Mouse (Mus musculus) ES-Bruce4 (cell line): ENCODE measurements around the gene Hmga1b. TPM values are rescaled to one million over a fixed set of nuclear protein-coding genes. Genes with fewer than 3 reads are reported as not detected.

Source experiments
- H3K27ac ChIP-seq: 2 replicates; pipeline ENCODE4 v1.5.1; 2012; ENCODE audit warnings: low read length, inconsistent platforms; ENCODE audit not compliant: insufficient read depth
- H3K27me3 ChIP-seq: 2 replicates; pipeline ENCODE4 v1.6.1; 2012; ENCODE audit warnings: mild to moderate bottlenecking, low read length, inconsistent platforms; ENCODE audit not compliant: control insufficient read depth, poor library complexity, insufficient read depth, severe bottlenecking
- H3K36me3 ChIP-seq: 2 replicates; pipeline ENCODE4 v1.6.1; 2012; ENCODE audit warnings: inconsistent platforms, mild to moderate bottlenecking, low read length, moderate library complexity; ENCODE audit not compliant: control insufficient read depth, poor library complexity, insufficient read depth, severe bottlenecking
- H3K4me1 ChIP-seq: one replicate; pipeline ENCODE4 v1.8.1; 2011; ENCODE audit warnings: low read length; ENCODE audit not compliant: control insufficient read depth, insufficient read depth
- H3K4me3 ChIP-seq: 2 replicates; pipeline ENCODE4 v1.5.1; 2011; ENCODE audit warnings: low read depth, mild to moderate bottlenecking, low read length
- H3K9ac ChIP-seq: 2 replicates; pipeline ENCODE4 v1.6.1; 2012; ENCODE audit warnings: low read depth, mild to moderate bottlenecking, inconsistent platforms; ENCODE audit not compliant: poor library complexity, severe bottlenecking
- H3K9me3 ChIP-seq: replicated peaks from 2 replicates; pipeline ENCODE4 v1.6.1; 2012; ENCODE audit warnings: mild to moderate bottlenecking, low read length, inconsistent platforms; ENCODE audit not compliant: control insufficient read depth, poor library complexity, insufficient read depth, severe bottlenecking
- CTCF ChIP-seq: IDR thresholded peaks from one replicate; pipeline ENCODE4 v1.8.1; 2011; ENCODE audit warnings: low read depth, low read length
- EP300 ChIP-seq: IDR thresholded peaks from 2 replicates; pipeline ENCODE4 v1.6.1; 2011; ENCODE audit warnings: low read depth, low read length; ENCODE audit not compliant: insufficient read depth
- POLR2A ChIP-seq: IDR thresholded peaks from one replicate; pipeline ENCODE4 v1.8.1; 2011; ENCODE audit warnings: low read length; ENCODE audit not compliant: insufficient read depth
- polyA plus RNA-seq: library from polyadenylated mRNA; stranded (reverse); fragments of >200 nt; gene quantifications from 2 replicates; pipeline ENCODE4 v1.2.4, GENCODE M21; 2011; ENCODE audit warnings: low read depth; ENCODE audit not compliant: missing spikeins, insufficient read depth, insufficient read length

The Hmga1b gene
- polyA plus RNA-seq, 1 experiment: 56.2 TPM

- H3K27me3 ChIP-seq: no peaks in the 10 kb centered on the region
- H3K36me3 ChIP-seq: no peaks in the 10 kb centered on the region
- peak overlapping the region; percentile 21 for H3K9ac ChIP-seq
- no peaks in the 10 kb centered on the region for H3K4me1 ChIP-seq
- H3K9me3 ChIP-seq: no peaks in the 10 kb centered on the region
- H3K4me3 ChIP-seq: peak overlapping the region; percentile 33; the same call in 1 of the 2 replicates
- TF ChIP-seq POLR2A: no peak
- TF ChIP-seq CTCF: peak; percentile 86
- TF ChIP-seq EP300: 0 out of 2 replicates have a peak, but pooled peaks have one; percentile 33
- peak overlapping the region; percentile 84 for H3K27ac ChIP-seq
These were observed 37.7 kb downstream of the Hmga1b start for GRCm38 (mm10) chr11:120800061-120800904.

- Histone ChIP-seq H3K9me3 (no peaks in the 10 kb centered on the region), H3K4me1 (no peaks in the 10 kb centered on the region), H3K27ac (no peak overlapping the region), H3K36me3 (peaks cover 28% of the 10 kb centered on the region), H3K4me3 (no peak overlapping the region), H3K9ac (no peak overlapping the region), H3K27me3 (no peaks in the 10 kb centered on the region)
- TF ChIP-seq CTCF (no peak), EP300 (no peak), POLR2A (no peak)
These were observed 41.7 kb downstream of the Hmga1b start for GRCm38 (mm10) chr11:120804274-120804673.

- Histone ChIP-seq H3K27ac (no peak overlapping the region), H3K4me3 (no peak overlapping the region), H3K36me3 (peaks cover 32% of the 10 kb centered on the region), H3K27me3 (no peaks in the 10 kb centered on the region), H3K9ac (no peak overlapping the region), H3K4me1 (no peaks in the 10 kb centered on the region), H3K9me3 (no peaks in the 10 kb centered on the region)
- TF ChIP-seq POLR2A: no peak
- TF ChIP-seq EP300: no peak
- TF ChIP-seq CTCF: no peak
These were observed 42.2 kb downstream of the Hmga1b start for GRCm38 (mm10) chr11:120804769-120805168.

- H3K9ac ChIP-seq: no peak overlapping the region
- H3K4me3 ChIP-seq: no peak overlapping the region
- no peaks in the 10 kb centered on the region for H3K9me3 ChIP-seq
- no peak for TF ChIP-seq POLR2A
- TF ChIP-seq EP300: peak; percentile 75; the same call in 1 of the 2 replicates
- H3K4me1 ChIP-seq: no peaks in the 10 kb centered on the region
- H3K27me3 ChIP-seq: no peaks in the 10 kb centered on the region
- H3K36me3 ChIP-seq: peaks cover 40% of the 10 kb centered on the region
- H3K27ac ChIP-seq: peak overlapping the region; percentile 51; the same call in 1 of the 2 replicates
These were observed 43.0 kb downstream of the Hmga1b start for GRCm38 (mm10) chr11:120805375-120806298.

- no peak for TF ChIP-seq POLR2A
- TF ChIP-seq EP300: no peak
- TF ChIP-seq CTCF: no peak
- Histone ChIP-seq H3K4me1 (no peaks in the 10 kb centered on the region), H3K27ac (no peak overlapping the region), H3K9ac (no peak overlapping the region), H3K27me3 (no peaks in the 10 kb centered on the region), H3K9me3 (no peaks in the 10 kb centered on the region), H3K4me3 (no peak overlapping the region), H3K36me3 (peaks cover 61% of the 10 kb centered on the region)
These were observed 45.4 kb downstream of the Hmga1b start for GRCm38 (mm10) chr11:120808010-120808409.

- TF ChIP-seq POLR2A (no peak), EP300 (no peak)
- Histone ChIP-seq H3K9ac (no peak overlapping the region), H3K4me3 (no peak overlapping the region), H3K4me1 (no peaks in the 10 kb centered on the region), H3K9me3 (no peaks in the 10 kb centered on the region), H3K27ac (no peak overlapping the region), H3K27me3 (no peaks in the 10 kb centered on the region), H3K36me3 (peaks cover 95% of the 10 kb centered on the region)
These were observed 49.5 kb downstream of the Hmga1b start for GRCm38 (mm10) chr11:120812068-120812467.

Other genes starting within 250 kb of the Hmga1b start
- 0.65 TPM in 1 of 2 replicates, not detected in the other for gene Gcgr, start 232.1 kb upstream of the Hmga1b start, polyA plus RNA-seq
- gene Mcrip1, start 213.1 kb upstream of the Hmga1b start, polyA plus RNA-seq: 46.4 and 53.4 TPM in 2 replicates
- not detected in 2 replicates for gene Ppp1r27, start 211.7 kb upstream of the Hmga1b start, polyA plus RNA-seq
- gene P4hb, start 189.5 kb upstream of the Hmga1b start, polyA plus RNA-seq: 326 and 338 TPM in 2 replicates
- 269 and 298 TPM in 2 replicates for gene Arhgdia, start 181.2 kb upstream of the Hmga1b start, polyA plus RNA-seq
- 229 and 242 TPM in 2 replicates for gene Alyref, start 164.4 kb upstream of the Hmga1b start, polyA plus RNA-seq
- 84.0 and 100 TPM in 2 replicates for gene Anapc11, start 164.4 kb upstream of the Hmga1b start, polyA plus RNA-seq
- gene Npb, start 154.3 kb upstream of the Hmga1b start, polyA plus RNA-seq: not detected in 2 replicates
- gene Pcyt2, start 144.9 kb upstream of the Hmga1b start, polyA plus RNA-seq: 37.0 and 39.6 TPM in 2 replicates
- gene Sirt7, start 137.6 kb upstream of the Hmga1b start, polyA plus RNA-seq: 10.8 and 11.1 TPM in 2 replicates
- 48.0 and 53.0 TPM in 2 replicates for gene Mafg, start 129.2 kb upstream of the Hmga1b start, polyA plus RNA-seq
- 41.7 and 55.3 TPM in 2 replicates for gene Pycr1, start 119.0 kb upstream of the Hmga1b start, polyA plus RNA-seq
- not detected in 2 replicates for gene Myadml2, start 114.6 kb upstream of the Hmga1b start, polyA plus RNA-seq
- 2.3 and 5.1 TPM in 2 replicates for gene Notum, start 101.6 kb upstream of the Hmga1b start, polyA plus RNA-seq
- gene Aspscr1, start 89.8 kb upstream of the Hmga1b start, polyA plus RNA-seq: 46.5 and 50.8 TPM in 2 replicates
- gene Cenpx, start 49.1 kb upstream of the Hmga1b start, polyA plus RNA-seq: 38.0 and 45.3 TPM in 2 replicates
- 7.3 and 9.8 TPM in 2 replicates for gene Lrrc45, start 48.9 kb upstream of the Hmga1b start, polyA plus RNA-seq
- 16.6 and 20.7 TPM in 2 replicates for gene Rac3, start 41.3 kb upstream of the Hmga1b start, polyA plus RNA-seq
- 54.3 and 68.2 TPM in 2 replicates for gene Dcxr, start 35.5 kb upstream of the Hmga1b start, polyA plus RNA-seq
- not detected in 2 replicates for gene Cbr2, start 30.7 kb upstream of the Hmga1b start, polyA plus RNA-seq
- 8.9 and 9.3 TPM in 2 replicates for gene Rfng, start 21.4 kb downstream of the Hmga1b start, polyA plus RNA-seq
- 92.0 and 95.2 TPM in 2 replicates for gene Gps1, start 21.5 kb downstream of the Hmga1b start, polyA plus RNA-seq
- 56.7 and 66.9 TPM in 2 replicates for gene Dus1l, start 33.6 kb downstream of the Hmga1b start, polyA plus RNA-seq
- 114 and 127 TPM in 2 replicates for gene Fasn, start 61.8 kb downstream of the Hmga1b start, polyA plus RNA-seq
- 3.4 and 3.8 TPM in 2 replicates for gene Ccdc57, start 170.1 kb downstream of the Hmga1b start, polyA plus RNA-seq
- gene Slc16a3, start 185.7 kb downstream of the Hmga1b start, polyA plus RNA-seq: 80.9 and 84.3 TPM in 2 replicates
- gene Csnk1d, start 228.5 kb downstream of the Hmga1b start, polyA plus RNA-seq: 99.3 and 109 TPM in 2 replicates